Mouse (Mus musculus): ENCODE data around the gene Ubr3. TPM values are rescaled to one million over a fixed set of nuclear protein-coding genes. Genes with fewer than 3 reads are reported as not detected.

Gene Ubr3
- total RNA-seq (2021) (10 to 100 TPM; 75.7 to 83.3 TPM), polyA plus RNA-seq (2012; rRNA removed) (10.9 and 18.7 TPM in 2 replicates)
- long read RNA-seq, full-length matches to known transcripts: 3 of 9 reads
- long read RNA-seq, partial matches to known transcripts: 3 of 9 reads
- long read RNA-seq, other reads (novel, unspliced or antisense): 3 of 9 reads

DNA sequence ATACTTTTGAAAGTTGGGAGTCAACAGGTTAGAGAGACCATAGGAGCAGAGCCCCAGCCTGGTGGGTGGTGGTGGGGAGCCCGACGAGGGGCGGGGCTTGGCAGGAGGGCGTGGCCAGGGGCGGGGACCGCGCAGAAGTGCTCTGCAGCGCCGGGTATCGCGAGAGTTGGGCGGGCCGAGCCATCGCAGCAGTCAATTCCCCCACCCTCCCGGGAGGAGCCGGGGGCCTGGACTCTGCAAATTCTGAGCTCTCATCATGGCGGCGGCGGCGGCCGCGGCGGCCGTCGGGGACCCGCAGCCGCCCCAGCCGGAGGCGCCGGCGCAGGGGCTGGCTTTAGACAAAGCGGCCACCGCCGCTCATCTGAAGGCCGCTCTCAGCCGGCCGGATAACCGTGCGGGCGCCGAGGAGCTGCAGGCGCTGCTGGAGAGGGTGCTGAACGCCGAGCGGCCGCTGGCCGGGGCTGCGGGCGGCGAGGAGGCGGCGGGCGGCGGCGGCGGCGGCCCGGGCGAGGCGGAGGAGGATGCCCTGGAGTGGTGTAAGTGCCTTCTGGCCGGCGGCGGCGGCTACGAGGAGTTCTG lies at the start of gene Ubr3:
Gene Ubr3, plus strand, starts transcription at position 208 of the 579 bp plus-strand sequence.
- DNase-seq: peak; percentile 99

DNA sequence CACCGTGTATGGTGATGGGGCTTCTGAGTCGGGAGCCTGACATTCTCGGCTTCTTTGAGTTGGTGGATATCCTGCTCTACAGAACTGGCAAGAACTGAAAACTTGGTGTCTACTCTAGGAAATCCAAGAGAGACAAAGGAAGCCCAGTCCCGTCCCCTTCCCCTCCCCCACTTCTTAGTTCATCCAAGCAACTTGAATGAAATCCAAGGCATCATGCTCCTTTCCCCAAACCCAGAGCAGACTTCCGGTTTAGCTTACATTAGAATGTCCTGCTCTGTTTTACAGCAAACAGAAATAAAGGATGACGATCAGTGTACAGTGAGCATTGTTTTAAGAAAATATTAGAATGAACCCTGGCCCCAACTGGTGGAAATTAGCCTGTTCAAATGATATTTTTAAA lies 47.8 kb upstream of the Ubr3 start:
- no peak for DNase-seq

DNA sequence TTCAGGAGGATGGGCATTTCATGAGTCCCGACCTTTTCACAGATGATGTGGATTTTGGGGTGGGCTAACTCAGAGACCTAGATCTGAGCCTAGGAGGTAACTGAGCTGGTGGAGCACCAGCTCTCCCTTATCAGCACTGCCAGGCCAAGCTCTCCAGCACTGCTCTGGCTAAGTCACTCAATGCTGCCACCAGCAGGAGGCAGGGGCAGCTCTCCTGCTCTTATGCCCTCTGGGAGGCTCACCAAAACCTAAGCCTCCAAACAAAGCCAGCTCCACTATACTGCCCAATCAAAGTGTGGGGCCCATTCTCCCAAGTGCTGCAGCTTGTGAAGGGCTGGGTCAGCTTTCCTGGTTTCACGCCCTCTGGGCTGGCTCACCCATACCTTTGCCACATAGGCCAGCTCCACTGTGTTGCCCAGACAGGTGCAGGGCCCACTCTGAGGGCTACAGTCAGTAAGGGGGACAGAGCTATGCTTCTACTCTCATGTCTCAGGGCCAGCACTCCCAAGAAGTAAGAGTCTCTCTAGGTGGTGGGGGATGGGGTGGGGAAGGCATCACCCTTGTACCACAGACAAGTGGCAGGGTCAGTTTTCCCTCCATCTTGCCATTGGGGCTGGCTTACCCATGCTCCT lies 45.5 kb upstream of the Ubr3 start:
- no peak for DNase-seq

DNA sequence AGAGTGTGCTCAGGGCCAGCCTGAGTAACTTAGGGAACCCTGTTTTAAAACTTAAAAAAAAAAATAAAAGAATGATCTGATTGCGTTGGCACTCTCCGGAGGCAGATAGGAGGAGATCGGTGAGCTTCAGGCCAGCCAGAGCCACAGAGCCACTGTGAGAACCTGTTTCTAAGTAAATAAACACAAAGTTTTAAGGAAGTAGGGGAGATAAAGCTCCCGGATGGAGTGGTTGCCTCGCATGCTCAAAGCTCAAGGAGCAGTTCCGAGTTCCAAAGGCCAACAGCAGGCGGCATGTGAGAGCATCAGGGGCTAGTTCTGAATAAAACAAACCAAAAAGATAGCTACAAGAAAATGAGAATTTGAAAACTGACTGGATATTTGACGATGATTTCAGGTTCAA lies 40.7 kb upstream of the Ubr3 start:
- no peak for DNase-seq

DNA sequence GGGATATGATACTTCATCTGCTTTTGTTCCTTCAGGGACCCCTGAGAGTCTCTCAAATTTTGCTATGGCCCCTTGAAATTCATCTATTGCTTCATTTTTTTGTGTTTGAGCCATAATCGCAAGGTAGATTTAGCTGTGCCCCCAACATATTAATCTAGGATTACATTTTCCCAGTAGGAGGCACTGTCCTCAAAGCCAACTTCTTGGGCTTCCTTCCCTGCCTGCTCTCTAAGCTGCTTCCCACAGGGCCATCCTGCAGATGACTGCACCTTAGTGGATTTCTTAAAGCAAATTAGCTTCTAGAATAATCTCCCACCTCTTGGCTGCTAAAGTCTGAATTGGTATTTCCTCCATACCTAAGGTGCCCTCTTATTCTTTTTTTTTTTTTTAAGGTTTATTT lies 39.2 kb upstream of the Ubr3 start:
- DNase-seq: no peak

DNA sequence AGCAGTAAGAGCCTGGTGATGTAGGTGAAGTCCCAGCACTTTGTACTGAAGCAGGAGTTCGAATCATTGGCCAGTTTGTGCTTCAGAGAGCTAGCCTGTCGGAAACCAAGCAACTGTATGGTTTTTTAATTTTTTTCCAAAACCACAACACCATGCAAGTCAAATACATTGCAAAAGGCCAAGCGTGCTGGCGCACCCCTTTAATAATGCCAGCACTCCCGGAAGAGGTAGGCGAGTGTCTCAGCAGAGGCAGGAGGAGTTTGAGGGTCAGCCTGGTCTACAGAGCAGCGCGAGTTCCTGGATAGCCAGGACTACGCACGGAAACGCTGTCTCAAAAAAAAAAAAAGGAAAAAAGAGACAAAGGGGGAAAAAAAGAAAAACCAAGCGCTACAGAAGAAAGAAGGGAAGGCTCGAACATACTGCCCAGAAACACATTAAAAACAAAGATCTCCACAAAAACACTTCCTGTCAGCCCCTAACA lies 36.0 kb upstream of the Ubr3 start:
- peak; percentile 60 for DNase-seq

DNA sequence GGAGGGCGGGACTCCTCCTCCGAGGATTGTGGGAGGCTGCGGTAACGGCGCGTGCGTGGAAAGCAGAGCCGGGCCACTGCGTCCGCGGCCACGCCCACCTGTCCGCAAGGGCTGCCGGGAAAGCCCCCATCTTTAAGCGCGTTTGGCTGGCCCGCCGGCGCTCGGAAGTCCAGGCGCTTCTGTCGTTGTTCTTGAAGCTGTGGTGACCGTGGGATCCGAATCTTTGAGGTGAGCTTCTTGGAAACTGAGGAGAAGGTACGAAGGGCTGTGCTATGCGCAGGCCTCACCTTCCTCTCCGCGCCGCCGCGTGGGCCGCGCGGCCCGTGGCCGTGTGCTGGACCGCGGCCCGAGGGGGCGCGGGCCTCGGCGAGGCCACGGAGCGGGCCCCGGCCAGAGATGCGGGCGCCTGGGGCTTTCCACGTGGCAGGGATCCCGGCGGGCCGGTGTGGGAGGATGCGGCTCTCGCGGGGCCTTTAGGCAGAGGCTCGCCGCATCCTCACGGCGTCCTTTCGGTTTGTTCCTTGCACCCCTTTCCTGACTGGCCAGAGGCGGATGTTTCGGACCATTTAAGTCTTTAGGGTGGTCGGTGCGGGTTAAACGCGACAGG lies 35.5 kb upstream of the Ubr3 start, which contains the start of gene Ssb:
Gene Ssb, plus strand, starts transcription at position 78 of the 607 bp plus-strand sequence.
- DNase-seq: peak; percentile 95

DNA sequence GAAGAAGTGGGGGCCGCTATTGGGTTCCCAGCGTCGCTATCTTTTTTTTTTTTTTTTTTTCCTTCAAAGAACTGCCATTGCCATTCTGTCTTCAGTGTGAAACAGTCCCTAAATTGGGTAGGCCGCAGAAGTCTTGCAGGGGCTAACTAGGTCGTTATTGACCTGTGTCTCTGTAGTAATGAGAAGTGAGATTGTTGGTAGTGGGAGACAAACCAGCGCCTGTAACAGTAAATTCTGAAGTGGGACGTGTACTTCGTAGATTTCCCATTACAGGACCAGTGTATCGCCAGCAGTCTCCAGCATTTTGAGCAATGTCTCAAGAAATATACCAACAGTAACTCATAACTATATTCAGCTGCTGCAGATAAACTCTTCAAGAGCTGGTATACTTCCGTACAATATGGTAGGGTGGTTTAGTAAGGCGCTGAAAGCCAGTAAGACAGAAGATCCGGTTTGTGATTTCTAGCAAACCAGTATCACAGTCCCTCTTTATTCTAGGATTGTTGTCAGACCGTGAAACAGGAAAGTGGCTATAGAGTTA lies 34.9 kb upstream of the Ubr3 start:
- DNase-seq: no peak

DNA sequence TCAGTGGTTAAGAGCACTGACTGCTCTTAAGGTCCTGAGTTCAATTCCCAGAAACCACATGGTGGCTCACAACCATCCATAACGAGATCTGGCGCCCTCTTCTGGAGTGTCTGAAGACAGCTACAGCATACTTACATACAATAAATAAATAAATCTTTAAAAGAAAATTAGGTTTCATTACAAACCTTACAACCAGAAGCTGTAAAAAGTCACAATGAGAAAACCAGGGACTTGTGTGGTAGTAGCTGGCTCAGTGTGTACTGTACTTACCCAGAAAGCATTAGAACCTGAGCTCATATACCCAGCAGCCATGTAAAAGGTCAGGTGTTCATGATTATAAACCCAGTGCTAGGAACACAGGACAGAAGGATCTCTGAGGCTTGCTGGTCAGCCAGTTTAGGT lies 13.1 kb upstream of the Ubr3 start:
- no peak for DNase-seq

DNA sequence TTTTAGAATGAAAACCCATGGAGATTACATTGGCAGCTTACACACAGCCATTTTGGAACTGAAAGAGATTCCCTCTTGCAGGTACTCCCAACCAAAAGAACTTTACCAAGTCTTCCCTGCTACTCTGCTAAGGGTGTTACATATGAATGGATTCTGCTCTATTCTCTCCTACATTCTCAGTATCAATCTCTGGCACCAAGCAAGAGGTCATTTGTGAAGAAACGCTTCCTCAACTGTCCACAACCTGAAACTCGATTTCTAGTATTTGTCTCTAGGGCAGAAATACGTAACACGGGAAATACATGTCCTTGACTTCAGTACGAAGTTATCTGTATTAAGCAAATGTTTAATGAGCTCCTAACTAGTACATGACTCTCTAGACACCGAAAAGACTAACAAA lies 12.5 kb upstream of the Ubr3 start:
- DNase-seq: no peak

DNA sequence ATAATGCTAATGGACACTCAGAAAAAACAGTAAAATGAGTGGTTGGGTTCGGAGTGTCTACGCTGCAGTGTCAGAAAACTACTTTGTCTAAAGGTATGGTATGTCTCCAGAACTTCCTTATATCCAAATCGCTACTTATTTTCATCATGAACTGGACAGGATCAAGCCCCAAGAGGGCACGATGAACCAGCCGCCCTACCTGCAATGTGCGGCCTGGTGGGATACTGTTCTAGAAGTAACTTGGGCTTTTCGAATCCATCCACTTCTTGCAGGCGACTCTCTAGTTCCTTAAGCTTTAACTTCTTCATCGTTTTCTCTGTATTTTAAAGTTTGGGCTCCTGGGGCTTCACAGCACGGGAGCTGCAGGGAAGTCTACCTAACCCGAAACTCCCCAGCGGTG lies 12.0 kb upstream of the Ubr3 start:
- DNase-seq: no peak

DNA sequence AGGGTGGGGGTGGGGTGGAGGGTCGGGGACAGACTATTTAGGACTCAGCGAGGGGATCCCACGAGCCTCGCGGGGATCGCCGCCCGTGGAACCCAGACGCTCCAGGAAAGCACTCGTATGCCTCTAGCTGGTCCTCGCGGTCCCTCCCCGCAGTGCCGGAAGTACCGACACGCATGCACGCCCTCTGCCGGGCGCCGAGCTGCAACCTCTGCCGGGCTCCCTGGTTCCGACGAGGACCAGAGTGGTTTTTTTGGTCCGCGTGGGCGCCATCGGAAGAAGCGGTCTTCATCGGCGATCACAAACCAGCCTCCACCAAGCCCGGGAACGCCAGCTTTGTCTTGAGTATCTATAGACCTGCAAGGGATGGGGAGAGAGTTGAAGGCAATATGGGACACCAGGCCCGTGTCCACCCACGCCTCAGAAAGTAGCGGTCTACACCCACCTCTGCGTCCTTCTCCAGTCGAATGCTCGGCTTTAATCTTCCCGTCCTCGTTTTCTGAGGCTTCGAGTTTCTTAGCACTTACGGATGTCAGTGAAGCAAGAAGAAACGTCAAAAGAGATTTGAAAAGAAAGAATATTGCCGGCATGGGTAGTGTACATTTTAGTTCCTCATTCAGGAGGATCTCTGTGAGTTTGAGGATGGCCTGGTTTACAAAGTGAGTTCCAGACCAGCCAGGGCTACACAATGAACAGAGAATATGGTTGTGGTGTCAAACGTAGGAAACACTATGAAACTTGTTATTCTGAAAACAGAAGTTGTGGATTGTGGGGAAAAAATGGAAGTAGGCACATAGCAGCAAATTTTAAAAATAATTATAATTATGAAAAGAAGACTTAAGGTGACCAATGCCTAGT lies 11.4 kb upstream of the Ubr3 start, which contains the start of gene Mettl5:
Gene Mettl5, minus strand, starts transcription at position 165 of the 855 bp plus-strand sequence.
- DNase-seq: peak; percentile 93

DNA sequence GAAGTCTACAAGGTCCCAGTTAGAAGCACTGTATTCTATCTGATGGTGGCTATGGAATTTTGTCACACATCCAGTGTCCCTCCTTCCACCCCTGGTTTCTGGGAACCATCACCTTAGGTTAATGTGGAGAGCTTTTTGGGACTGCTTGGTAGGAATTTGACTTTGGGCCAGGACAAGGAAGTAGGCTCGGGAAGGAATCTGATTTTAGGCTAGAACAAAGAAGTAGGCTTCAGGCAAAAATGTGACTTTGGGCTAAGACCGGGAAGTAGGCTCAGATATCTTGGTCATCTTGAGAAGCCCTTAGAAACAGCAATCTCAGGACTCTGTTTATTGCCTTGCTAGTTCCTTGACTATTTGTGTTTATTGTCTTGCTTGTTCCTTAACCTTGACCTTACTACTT lies 8.1 kb upstream of the Ubr3 start:
- DNase-seq: no peak

DNA sequence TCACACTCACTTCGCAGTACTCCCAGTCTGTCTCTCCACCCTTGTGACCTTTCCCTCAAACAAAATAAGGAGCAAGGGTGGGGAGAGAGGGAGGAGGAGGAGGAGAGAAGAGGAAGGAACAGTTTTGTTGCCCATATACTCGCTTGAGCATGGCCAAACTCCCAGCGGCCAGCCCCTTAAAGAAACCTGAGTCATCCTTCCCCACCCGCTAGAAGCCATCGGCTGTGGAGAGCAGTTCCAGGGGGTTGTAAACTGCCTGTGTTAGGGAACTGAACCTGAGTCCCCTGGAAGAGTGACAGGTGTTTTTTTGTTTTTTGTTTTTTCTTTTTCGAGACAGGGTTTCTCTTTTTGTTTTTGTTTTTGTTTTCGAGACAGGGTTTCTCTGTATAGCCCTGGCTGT lies 6.2 kb upstream of the Ubr3 start:
- DNase-seq: no peak

DNA sequence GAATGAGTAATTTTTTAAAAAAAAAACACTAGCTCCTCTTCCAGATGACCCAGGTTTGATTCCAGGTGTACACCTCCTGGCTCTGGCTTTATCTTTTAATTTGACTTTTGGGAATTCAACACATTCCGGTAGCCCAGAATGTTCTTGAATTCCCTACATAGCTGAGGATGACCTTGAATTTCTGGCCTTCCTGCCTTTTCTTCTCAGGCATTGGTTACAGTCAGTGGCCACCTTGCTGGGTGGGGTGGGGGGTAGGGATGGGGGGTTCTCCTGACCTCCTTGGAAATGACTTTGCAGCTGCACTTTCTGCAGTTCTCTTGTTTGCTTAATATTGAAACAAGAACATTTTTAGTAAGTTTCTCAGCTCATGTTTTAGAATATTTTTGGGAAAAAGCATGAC lies 3.9 kb upstream of the Ubr3 start:
- DNase-seq: no peak

DNA sequence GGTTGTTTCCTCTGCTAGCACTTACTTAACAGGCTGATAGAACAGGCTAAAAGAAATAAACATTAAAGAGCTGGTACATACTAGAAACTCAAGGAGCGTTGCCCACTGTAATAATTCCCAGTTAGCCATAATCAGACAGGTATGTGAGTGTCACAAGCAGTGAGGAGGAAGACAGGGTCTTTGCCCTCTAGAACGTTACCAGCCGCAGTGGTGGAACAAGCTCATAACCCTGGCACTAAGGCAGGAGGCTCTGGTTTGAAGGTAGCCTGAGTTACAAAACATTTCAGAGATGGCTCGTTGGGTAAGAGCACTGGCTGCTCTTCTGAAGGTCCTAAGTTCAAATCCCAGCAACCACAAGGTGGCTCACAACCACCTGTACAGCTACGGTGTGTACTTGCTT lies 3.2 kb upstream of the Ubr3 start:
- DNase-seq: no peak

DNA sequence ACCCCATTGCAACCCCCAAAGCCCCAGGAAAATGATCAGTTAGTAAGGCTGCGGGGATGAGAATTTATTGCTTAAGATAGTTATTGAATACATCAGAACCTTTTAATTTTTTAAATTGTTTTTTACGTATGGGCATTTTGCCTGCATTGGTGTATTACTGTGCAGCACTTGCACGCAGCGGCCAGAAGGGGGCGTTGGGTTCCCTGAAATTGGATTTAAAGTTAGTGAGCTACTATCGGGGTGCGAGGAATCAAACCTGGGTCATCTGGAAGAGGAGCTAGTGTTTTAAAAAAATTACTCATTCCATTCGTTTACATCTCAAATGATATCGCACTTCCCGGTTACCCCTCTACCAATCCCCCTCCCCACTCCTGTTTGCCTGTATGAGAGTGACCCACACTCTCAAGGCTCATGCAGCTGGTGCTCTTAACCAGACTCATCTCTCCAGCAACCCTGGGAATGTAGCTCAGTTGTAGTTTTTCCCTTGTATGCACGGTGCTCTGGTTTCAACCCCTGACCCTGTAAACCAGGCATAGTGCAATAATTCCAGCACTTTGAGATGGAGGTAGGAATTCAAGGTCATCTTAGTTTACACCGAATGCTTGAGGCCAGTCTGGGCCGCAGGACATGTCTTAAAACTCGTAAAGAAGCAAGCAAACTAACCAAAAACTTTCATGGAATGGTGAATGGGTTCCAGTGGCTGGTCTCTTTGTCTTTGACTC lies 1.4 kb upstream of the Ubr3 start:
- DNase-seq: no peak

DNA sequence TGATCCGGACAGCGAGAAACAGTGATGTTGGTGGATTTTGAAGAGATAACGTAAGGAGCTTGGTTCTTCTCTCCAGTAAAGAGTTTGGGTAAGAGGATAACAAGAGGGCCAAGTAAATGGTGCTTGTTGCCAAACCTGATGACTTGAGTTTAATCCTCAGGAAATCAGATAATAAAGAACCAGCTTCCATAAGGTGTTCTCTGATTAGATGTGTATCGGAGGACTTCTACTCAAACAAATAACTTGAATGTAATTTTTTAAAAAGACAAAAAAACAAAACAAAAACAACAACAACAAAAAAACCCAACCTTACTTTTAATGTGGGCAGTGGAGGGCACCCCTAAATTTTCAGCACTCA lies 843 bp upstream of the Ubr3 start:
- no peak for DNase-seq

DNA sequence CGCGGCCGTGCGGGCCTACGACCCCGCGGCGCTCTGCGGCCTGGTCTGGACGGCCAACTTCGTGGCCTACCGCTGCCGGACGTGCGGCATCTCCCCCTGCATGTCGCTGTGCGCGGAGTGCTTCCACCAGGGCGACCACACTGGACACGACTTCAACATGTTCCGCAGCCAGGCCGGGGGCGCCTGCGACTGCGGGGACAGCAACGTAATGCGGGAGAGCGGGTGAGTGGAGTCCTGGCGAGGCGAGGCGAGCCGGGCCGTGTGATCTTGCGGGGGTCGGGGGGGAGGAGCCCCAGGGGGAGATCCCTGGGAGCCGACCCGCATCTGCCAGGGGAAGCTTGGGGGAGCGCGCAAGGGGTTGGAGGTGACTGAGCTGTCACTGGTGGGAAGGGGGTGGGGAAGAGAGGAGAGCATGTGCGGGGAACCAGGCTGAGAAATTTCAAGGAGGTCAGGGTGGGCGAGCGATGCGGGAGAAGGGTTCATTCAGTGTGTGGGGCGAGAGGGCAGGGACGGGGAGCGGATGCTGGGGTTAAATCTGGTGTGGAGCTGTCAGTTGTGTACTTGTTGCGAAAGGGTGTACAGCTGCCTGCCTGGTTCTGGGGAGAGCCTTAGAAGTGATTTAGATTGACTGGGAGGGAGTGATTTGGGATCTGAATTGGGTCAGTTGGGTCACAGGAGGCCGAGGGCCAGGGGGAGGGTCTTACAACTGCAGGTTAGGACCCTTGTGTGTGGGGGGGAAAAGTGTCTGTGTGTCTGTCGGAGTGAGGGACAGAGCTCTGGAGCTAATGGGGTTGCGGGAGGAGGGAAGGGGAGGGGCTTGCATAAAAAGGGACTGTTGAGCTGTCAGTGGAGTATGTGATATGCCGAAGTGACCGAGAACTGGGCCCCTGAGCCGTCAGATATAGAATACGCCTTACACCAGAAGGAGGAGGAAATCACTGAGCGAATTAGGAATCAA lies 851 bp downstream of the Ubr3 start:
- DNase-seq: peak; percentile 85

DNA sequence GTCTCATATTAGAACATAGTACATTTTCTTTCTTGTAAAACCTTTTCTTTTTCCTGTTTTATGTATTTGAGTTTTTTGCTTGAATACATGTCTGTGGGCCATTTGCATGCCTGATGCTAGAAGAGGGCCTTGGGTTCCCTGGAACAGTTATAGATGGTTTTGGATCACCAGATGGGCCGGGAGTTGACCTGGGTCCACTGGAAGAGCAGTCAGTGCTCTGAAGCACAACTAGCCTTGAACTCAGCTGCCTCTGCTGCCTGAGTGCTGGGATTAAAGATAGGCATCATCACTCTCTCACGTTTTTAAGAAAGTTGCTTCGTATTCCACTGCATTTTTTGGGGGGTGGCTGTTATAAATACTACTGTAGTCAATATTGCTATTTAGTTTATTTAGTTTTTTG lies 6.5 kb downstream of the Ubr3 start:
- no peak for DNase-seq

All from adrenal gland, adult 2 months (tissue).